Mouse (Mus musculus): ENCODE results near the gene Olfr1509. TPM values are rescaled to one million over a fixed set of nuclear protein-coding genes. Genes with fewer than 3 reads are reported as not detected.

Gene Olfr1509
- polyA plus RNA-seq, 1 experiment from 2014 or later: not detected

Other genes with a start within 250 kb of the Olfr1509 start
- 46.1 and 50.6 TPM in 2 replicates for gene Supt16, start 245.6 kb upstream of the Olfr1509 start, polyA plus RNA-seq (2015; fragmentation: Nextera tagmentation; extraction: Ambion mirVana)
- gene Chd8, start 185.2 kb upstream of the Olfr1509 start, polyA plus RNA-seq (2015; fragmentation: Nextera tagmentation; extraction: Ambion mirVana): 38.6 and 38.9 TPM in 2 replicates
- gene Tox4, start 163.8 kb upstream of the Olfr1509 start, polyA plus RNA-seq (2015; fragmentation: Nextera tagmentation; extraction: Ambion mirVana): 42.8 and 43.2 TPM in 2 replicates
- 20.8 and 22.2 TPM in 2 replicates for gene Rab2b, start 163.4 kb upstream of the Olfr1509 start, polyA plus RNA-seq (2015; fragmentation: Nextera tagmentation; extraction: Ambion mirVana)
- gene Mettl3, start 137.9 kb upstream of the Olfr1509 start, polyA plus RNA-seq (2015; fragmentation: Nextera tagmentation; extraction: Ambion mirVana): 42.1 and 44.2 TPM in 2 replicates
- 15.0 and 16.0 TPM in 2 replicates for gene Sall2, start 114.2 kb upstream of the Olfr1509 start, polyA plus RNA-seq (2015; fragmentation: Nextera tagmentation; extraction: Ambion mirVana)
- 0.09 and 0.31 TPM in 2 replicates for gene Olfr1513, start 86.6 kb upstream of the Olfr1509 start, polyA plus RNA-seq (2015; fragmentation: Nextera tagmentation; extraction: Ambion mirVana)
- gene Olfr1512, start 63.8 kb upstream of the Olfr1509 start, polyA plus RNA-seq (2015; fragmentation: Nextera tagmentation; extraction: Ambion mirVana): 0.17 and 0.25 TPM in 2 replicates
- 0.26 and 0.35 TPM in 2 replicates for gene Olfr1511, start 45.6 kb upstream of the Olfr1509 start, polyA plus RNA-seq (2015; fragmentation: Nextera tagmentation; extraction: Ambion mirVana)
- gene Olfr1510, start 28.6 kb upstream of the Olfr1509 start, polyA plus RNA-seq (2015; fragmentation: Nextera tagmentation; extraction: Ambion mirVana): 0.26 and 0.65 TPM in 2 replicates
- gene Olfr1508, start 24.5 kb downstream of the Olfr1509 start, polyA plus RNA-seq (2015; fragmentation: Nextera tagmentation; extraction: Ambion mirVana): 0.20 TPM in 1 of 2 replicates, not detected in the other
- not detected in 2 replicates for gene Olfr1507, start 52.8 kb downstream of the Olfr1509 start, polyA plus RNA-seq (2015; fragmentation: Nextera tagmentation; extraction: Ambion mirVana)

All from embryonic facial prominence, embryonic 15.5 days (tissue).